Mouse (Mus musculus) lung, postnatal 0 days (tissue): ENCODE measurements around the gene Nagk.

ENCODE experiments used
- CTCF ChIP-seq: IDR thresholded peaks from 2 replicates; pipeline ENCODE4 v1.5.1; 2016; ENCODE audit warnings: antibody characterized with exemption, mild to moderate bottlenecking
- EP300 ChIP-seq: IDR thresholded peaks from 2 replicates; pipeline ENCODE4 v1.6.1; 2016; ENCODE audit warnings: antibody characterized with exemption, mild to moderate bottlenecking, control low read depth

DNA sequence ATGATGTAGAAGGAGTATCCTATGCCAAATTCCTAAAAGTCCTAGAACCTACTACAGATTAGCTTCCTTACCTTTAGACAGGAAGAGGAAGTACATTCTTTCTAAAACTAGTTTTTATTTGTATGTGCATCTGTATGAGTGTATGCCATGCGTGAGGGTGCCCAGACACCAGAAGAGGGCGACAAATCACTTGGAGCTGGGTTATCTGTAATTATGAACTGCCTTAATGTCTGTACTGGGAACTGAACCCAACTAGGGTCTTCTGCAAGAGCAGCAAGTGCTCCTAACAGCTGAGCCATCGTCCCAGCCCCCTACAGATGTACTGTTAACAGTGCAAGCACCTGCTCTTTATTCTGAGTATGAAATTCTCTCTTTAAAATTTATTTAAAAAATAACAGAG is 21.0 kb downstream of the Nagk start:
- TF ChIP-seq CTCF (no peak), EP300 (no peak)
